Mouse (Mus musculus) lung, postnatal 14 days (tissue): Measurements from ENCODE around the gene Krt80.

Experiments
- DNase-seq: peaks from one replicate; pipeline ENCODE4 v3.0.0; 2021

The Krt80 gene

GRCm38 (mm10) chr15:101373286-101373898 is 3.4 kb upstream of the Krt80 start:
- no peak for DNase-seq

DNA sequence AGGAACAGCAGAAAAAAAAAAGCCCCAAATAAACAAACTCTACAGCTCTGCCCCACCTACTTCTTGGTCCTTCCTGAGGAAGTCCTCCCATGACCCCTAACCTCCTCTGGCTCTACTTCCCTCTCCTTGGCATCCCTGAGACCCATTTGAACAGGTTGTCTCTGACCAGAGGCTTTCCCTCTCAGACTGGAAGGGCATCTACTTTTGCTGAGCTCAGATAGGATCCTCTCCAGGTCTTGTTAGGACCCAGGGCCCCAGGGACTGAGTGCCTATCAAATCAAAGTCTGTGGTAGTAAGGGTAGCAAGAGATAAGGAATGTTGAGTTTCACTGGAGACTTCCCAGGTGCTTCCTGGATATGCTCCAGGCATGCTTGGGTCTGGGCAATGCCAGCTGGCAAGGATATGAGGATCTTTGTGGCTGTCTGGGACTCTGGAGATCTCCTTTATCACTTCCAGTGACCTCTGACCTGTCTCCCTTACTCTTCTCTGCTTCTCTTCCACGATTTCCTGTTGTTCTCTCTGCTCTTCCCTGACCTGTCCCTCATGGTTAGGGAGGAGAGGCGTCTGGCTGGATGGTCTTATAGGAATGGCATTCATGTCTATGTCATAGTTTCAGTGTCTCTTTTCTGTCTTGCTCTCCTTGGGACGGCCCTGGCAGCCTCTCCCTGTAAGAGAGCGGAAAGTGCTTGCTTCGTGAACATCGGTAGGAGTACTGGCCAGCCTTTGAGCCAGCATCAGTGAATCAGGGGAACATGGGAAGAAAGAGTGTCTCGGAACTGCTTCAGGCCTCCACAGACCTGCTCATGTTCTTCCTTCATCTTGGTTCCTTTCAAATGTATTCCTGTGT is 2.4 kb upstream of the Krt80 start:
- peak; percentile 41 for DNase-seq

DNA sequence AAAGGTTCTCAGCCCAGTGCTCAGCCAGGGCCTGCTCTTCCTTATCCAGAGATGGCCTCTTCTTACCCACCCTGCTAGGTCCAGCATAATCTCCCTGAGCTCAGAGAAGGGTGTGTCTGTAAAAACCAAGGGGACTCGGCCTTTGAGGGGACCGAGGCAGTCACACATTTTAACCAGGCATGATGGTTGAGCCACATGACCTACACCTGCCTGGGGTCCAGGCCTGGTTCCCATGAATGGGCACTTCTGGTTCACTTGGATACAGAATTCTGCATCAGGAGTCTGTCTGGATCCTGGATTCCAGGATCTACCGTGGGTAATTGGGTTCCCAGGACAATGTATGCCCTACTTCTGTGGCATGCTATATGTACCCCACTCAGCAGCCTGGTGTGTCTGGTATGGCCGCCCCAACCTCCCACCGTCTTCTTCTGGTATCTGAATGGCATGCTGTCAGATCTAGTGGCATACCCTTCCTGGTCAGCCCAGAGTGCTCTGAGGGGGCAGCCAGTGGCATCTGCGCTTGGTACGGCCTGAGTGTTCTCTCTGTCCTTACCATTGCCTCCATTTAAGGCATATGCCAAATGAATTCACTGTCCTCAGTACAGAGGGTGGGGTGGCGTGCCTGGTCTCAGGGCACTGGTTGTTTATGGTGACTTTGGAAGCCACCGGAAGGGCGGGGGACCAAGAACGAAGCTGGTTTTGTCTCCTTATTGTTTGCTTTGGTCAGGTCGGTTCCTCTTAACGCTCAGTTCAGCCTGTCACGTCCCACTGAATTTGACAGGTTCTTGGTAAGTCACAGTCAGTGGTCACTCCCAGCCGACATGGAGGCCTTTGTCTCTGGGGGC is 1.4 kb upstream of the Krt80 start:
- peak; percentile 54 for DNase-seq

DNA sequence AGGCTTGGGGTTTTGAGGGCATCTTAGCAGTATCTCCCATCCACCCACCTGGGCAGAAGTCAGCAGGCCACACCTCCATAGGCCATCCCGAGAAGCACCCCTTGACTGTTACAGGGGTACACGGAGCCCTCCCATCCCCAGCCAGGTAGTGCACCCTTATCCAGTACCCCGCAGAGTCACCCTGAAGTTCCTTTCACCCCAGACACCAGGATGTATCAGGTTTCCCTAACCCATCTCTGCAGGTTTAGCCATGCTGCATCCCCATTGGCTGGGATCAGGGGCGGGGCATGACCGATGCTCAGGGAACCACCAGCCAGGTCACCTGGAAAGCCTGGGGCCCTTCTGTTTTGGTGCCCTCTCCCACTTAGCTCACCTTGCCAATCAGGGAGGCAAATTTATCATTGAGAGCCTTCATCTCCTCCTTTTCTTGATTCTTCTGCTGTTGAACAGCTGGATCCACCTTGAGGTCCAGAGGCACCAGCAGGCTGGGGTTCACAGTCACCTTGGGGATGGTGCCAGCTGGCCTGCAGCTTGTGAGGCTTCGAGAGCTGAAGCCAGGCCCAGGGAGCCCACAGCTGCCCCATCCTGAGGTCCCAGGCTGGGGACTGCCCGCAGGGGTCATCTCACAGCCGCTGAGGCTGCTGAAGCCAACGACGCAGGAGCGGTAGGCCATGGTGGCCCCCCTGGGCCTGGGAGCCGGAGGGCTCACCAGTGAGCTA is 421 bp downstream of the Krt80 start:
- peak; percentile 38 for DNase-seq

- DNase-seq = no peak
Observed at GRCm38 (mm10) chr15:101368502-101369381, 1.2 kb downstream of the Krt80 start.

DNA sequence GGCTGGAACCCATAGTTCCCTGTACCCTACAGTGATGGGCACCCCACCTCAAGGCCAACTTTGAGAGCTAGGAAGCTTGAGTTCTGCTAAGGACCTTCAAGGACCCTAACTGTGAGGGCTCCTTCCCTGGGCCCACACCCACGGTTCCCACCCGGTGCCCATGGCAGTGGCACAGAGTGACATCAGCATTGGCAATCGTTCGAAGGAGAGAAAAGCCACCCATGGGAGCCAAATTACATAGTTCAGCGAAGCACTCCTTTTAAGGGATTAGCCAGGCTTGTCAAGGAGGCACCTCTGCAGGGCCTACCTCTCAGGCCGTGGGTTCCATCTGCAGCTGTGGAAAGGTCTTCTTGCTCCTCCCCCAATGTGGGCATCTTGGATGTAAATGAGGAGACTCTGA is 1.9 kb downstream of the Krt80 start:
- no peak for DNase-seq

DNA sequence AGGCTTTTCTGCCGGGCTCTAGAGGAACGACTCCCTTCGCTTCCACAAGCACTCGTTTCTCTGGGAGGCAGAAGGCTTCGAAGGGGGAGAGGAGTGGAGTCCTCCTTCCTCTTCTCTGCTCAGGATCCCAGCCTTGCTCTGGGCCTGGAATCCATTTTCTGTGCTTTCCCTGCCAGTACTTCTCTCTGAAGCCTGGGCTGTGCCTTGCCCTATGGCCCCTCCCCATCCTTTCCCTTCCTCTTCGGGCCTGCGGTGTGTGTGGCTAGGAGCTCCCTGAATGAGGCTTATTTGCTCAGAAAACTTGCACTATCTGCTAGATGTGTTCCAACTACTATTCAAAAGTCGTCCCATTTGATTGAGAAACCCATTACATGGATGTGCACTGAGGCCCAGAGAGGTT is 2.5 kb downstream of the Krt80 start:
- no peak for DNase-seq

GRCm38 (mm10) chr15:101366926-101367325 is 3.0 kb downstream of the Krt80 start:
- no peak for DNase-seq

DNA sequence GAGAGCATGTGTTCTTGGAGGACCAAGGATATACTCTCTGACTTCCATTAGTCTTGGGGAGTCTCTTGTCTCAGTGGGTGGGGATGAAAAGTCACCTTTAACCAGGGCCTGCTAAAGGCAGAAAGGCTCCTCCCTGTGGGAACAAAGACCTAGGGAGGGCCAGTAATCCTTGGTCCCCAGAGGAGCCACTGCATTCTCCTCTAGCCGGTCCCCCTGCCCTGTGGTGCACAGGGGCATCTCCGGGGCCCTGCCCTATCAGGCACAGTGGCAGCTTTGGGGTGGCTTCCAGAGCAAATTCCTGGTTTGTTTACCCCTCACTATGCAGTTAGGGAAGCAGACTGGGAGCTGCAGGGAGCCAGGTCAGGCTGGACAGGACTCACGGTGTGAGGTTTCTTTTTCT is 3.5 kb downstream of the Krt80 start:
- no peak for DNase-seq

- DNase-seq = no peak
Observed at GRCm38 (mm10) chr15:101365721-101366120, 4.2 kb downstream of the Krt80 start.

DNA sequence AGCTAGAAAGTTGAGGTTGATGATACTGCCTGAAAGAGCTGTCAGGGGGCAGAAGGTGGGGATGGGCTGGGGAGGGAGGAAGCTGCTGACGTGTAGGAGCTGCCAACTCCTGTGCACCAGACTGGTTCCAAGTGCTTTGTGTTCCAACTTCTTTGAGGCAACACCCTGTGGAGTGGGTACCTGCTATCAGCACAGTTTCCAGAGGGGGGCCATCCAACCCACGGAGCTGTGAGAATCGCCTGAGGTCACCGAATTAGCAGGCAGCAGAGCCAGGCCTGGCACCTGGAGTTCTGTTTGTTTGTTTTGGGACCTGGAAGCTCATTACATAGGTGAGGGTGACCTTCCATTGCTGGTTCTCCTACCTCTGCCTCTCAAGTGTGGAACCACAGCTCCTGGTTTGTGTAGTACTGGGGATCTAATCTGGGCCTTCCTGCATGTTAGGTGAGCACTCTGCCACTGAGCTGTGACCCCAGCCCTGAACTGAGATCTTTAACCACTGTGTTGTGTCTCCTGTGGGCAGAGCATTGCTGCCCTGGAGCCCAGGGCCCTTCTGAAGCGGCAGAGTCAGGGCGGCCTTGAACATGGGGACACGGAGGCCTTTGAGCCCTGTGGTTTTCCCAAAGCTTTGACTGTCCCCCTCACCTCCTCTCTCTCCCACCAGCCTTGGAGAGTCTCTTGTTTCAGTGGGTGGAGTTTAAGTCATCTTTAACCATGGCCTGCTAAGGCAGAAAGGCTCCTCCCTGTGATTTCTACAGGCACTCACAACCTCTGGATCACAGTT is 4.9 kb downstream of the Krt80 start:
- DNase-seq = no peak

DNA sequence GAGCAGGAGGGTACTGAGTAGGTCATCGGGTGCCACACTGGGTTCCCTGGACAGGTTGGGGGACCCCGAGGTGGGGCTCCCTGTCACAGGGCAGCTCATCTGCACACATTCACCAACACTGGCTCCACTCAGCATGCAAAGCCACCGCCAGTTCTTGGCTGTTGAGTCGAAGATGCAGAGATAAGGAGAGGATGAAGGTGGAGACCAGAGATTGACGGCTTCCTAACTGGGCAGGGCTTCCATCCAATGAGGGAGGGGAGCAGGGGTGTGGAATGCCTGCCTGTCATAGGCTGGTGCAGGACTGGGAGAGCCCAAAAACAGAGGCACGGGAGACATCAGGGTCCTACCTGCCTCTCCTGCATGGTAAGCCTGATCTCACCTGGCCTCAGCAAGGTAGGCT is 5.5 kb downstream of the Krt80 start:
- peak; percentile 33 for DNase-seq

GRCm38 (mm10) chr15:101363933-101364332 is 6.0 kb downstream of the Krt80 start:
- no peak for DNase-seq

GRCm38 (mm10) chr15:101362393-101363010 is 7.5 kb downstream of the Krt80 start:
- no peak for DNase-seq

GRCm38 (mm10) chr15:101355382-101355786 is 14.6 kb downstream of the Krt80 start:
- no peak for DNase-seq

DNA sequence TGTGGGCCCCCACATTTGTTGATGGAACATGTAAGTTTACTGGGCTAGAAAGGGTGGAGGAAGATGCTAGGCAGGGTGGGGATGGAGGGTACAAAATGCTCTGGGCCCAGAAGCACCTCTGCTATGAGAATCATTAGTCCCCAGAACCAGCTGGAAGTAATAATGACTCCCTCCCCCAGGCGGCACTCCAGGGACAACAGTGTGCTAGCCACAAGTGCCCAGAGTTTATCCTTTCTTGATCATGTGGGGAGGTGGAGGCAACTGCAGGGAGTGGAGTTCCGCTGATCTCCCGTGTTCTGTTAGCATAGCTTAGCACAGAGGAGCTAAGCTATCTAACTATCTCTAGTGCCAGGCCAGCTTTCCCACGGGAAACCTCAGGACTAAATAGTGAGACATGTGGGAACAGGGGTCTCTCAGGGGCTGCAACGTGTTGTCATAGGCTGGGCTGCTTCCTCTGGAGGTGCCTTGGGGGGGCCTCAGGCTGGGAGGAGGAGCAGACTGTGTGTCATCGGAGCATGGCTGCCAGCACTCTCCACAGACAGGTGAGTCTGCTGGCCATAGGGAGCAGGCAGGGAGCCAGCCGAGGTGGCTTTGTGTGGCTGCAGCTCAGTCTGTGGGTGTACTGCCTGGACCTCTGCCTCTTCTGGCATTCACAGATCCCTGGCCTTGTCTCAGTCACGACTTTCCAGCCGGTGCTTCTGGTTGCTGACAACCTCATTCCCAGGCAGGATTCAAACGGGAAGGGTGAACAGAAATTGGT is 17.1 kb downstream of the Krt80 start:
- DNase-seq = no peak

DNA sequence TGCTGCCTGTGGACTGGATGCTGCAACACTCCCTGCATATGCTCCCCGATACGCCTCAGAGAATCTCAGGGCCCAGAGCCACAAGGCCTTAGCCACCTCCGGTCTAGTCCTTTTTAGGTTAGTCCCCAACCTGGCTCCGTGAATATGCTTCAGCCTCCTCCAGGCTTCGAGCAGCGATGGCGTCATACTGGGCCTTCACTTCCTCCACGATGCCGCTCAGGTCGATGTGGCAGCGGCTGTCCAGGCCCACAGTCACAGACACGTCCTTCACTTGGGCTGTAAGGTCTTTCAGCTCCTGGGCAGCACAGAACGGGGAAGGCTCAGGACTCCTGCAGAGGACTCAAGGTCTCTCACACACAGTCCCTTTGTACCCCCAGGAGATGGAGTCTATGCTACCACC is 17.9 kb downstream of the Krt80 start:
- DNase-seq = no peak

DNA sequence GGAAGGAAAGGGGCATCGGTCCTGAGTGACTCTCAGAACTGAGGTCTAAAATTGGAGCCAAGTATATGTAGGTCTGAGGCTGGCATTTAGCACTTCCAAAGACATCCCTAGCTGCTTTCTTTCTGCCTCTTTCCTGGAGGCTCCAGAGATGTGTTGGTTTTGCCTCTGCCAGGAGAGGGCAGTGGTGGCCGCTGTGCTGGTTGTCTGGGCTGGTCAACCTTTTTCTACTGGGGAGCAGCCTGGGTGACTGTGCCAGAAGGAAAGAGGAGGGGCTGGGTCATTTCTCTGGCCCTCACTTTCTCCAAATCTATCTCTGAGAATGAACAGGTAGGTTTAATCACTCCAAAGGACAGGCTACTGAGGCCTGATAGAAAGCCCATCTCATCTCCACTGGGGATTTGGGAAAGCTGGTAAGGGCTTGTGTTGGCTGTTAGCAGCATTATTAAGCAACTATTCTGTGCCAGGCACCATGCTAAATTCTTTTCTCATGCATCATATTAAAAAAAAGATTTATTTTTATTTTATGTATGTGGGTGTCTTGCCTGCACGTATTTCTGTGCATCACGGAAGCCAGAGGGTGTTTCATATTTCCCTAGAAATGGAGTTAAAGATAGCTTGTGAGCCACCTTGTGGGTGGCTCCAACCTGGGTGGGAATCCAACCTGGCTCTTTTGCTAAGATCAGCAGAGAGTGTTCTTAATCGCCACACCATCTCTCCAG is 28.0 kb downstream of the Krt80 start:
- peak; percentile 78 for DNase-seq

DNA sequence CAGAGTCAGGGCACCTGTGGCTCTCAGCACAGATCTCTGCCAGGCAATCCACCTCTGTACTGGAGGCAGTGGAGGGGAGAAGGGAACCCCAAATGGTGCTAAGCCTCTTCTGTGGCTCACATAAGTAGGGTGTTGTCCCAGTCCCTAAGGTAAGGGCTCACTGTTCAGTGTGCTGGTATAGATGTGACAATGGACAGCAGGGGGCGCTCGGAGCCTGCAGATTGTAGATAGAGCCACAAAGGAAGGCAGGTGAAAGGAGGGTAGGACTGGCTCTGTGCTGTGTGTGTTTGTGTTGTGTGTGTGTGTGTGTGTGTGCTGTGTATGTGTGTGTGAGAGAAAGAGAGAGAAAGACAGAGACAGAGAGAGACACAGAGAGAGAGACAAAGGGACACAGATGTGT is 30.4 kb downstream of the Krt80 start:
- peak; percentile 94 for DNase-seq
